Mouse (Mus musculus): ENCODE measurements around the gene Lgsn.

GRCm38 (mm10) chr1:31233319-31234036, 57.3 kb downstream of the Lgsn start:
- TF ChIP-seq CTCF (IDR thresholded peaks at IDR 0.05; ENCODE audit: extremely low read depth, insufficient read depth, low read length), result no peak
- TF ChIP-seq POLR2A (IDR thresholded peaks at IDR 0.05; ENCODE audit: extremely low read depth, insufficient read depth, low read length), result no peak

All from cortical plate, adult 2 months (tissue).